Mouse (Mus musculus): ENCODE results near the gene Tenm4. TPM values are rescaled to one million over a fixed set of nuclear protein-coding genes. Genes with fewer than 3 reads are reported as not detected.

The Tenm4 gene
- total and polyA plus RNA-seq, 3 experiments: 0.03 to 0.26 (median 0.04) TPM

DNA sequence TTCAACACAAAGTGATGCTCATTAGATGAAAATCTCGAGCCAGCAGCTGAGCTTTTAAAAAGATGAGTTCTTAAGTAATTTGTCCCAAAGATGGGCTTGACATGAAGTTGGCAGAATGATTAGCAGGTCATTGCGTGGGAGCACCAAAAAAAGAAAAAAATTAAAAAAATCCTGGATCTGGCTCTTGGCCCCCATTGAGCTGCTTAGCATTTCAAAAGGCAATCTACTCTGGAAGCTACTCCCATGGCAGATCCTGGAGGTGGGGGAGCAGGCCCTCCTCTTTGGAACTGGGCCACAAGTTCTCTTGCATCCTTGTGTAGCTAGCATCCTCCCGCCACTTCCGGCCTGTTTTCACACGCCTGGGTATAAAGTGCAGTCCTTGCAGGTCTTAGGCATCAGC, 590.1 kb downstream of the Tenm4 start:
- H3K4me2 ChIP-seq (ENCODE audit: insufficient read depth, low read depth, poor library complexity, severe bottlenecking): no peak overlapping the region

DNA sequence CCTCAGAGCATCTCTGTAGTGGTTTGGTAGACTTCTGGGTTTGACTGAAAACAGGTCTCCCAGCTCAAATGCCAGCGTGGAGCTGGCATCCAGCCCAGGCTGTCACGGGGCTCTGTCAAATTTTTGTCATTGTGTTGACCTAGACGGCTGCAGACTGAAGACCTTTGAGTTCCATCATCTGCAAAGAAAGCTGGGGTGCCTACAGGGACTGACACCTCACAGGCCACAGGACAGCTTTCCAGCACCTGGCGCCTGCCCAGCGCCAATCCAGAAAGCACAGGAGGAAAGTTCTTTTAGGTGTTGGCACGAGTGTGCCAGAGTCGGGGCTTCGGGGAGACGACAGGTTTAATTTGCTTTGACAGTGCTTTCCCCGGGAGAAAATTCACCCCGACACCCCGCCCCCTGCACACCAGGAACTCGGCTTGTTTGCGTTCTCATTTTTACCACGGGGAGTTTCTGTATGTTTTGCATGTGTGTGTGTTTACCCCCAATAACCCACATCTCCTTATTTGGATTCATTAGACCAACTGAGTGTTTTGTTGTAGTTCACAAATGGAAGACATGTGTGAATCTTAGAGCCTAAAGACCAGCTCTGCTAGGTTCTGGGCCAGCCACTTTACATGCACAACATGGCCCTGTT, 594.4 kb downstream of the Tenm4 start:
- Histone ChIP-seq H3K36me3 (replicated peaks in 1 of 2; ENCODE audit: control insufficient read depth in 1 of 2, insufficient read depth in 1 of 2, low read length in 1 of 2) (no peaks in the 10 kb centered on the region), H3K79me2 (replicated peaks; ENCODE audit: control insufficient read depth, extremely low read depth, insufficient read depth, poor library complexity, severe bottlenecking) (no peaks in the 10 kb centered on the region)

More for the DNA sequence above, 590.1 kb downstream of the Tenm4 start:
- H3K9me3 ChIP-seq (replicated peaks; ENCODE audit: low read length): no peaks in the 10 kb centered on the region
- H3K4me1 ChIP-seq (ENCODE audit: control insufficient read depth in 1 of 2, insufficient read depth in 2 of 2): peaks cover 0 to 20% of the 10 kb centered on the region in 2 experiments; a peak in 2 of 4 replicates
- no peaks in the 10 kb centered on the region for H3K27me3 ChIP-seq (replicated peaks)
- H3K4me3 ChIP-seq (replicated peaks in 1 of 3; ENCODE audit: low read depth in 2 of 3, low read length in 2 of 3, poor library complexity in 1 of 3): no peak overlapping the region
- H3K27ac ChIP-seq (ENCODE audit: insufficient read depth, low read depth): no peak overlapping the region
- dilution Hi-C loops (cut with MboI; ENCODE audit: extremely low pct_ligation_motif_present, extremely low pct_unique_long_range_greater_than_20kb, low sequenced_read_pairs): no loop called here
- in situ Hi-C loops (cut with MboI; ENCODE audit: low pct_ligation_motif_present, low pct_unique_long_range_greater_than_20kb, low sequenced_read_pairs): loop anchor here (25.0 kb wide), 1 partner anchor 199 kb away; no protein-coding TSS in a partner anchor
- TF ChIP-seq MXI1 (IDR thresholded peaks at IDR 0.05; ENCODE audit: low read depth, low read length) (no peak), MYC (IDR thresholded peaks at IDR 0.05; ENCODE audit: low read depth, low read length) (no peak), EP300 (IDR thresholded peaks at IDR 0.05; ENCODE audit: low read length) (no peak), MEF2A (IDR thresholded peaks at IDR 0.05; ENCODE audit: borderline replicate concordance, low read depth, low read length) (no peak), ETS1 (conservative IDR thresholded peaks at IDR 0.05; ENCODE audit: low read depth, low read length) (no peak), ZC3H11A (IDR thresholded peaks at IDR 0.05; ENCODE audit: low read depth, low read length) (no peak), E2F4 (IDR thresholded peaks at IDR 0.05; ENCODE audit: insufficient replicate concordance, low read depth, low read length) (no peak), CHD2 (IDR thresholded peaks at IDR 0.05; ENCODE audit: low read length) (no peak), UBTF (IDR thresholded peaks at IDR 0.05; ENCODE audit: low read depth, low read length) (no peak), MAZ (IDR thresholded peaks at IDR 0.05; ENCODE audit: low read depth, low read length) (no peak), SMC3 (IDR thresholded peaks at IDR 0.05; ENCODE audit: low read depth, low read length) (no peak), USF1 (IDR thresholded peaks at IDR 0.05; ENCODE audit: low read depth, low read length) (no peak), IRF4 (IDR thresholded peaks at IDR 0.05; ENCODE audit: low read depth, low read length) (no peak), CTCF (conservative IDR thresholded peaks at IDR 0.05 in 1 of 2, IDR thresholded peaks at IDR 0.05 in 1 of 2; ENCODE audit: low read depth in 2 of 2, low read length in 2 of 2) (no peak), JUND (conservative IDR thresholded peaks at IDR 0.05; ENCODE audit: low read depth, low read length) (no peak)
- H3K9ac ChIP-seq (ENCODE audit: insufficient read depth, low read depth): no peak overlapping the region
- no peaks in the 10 kb centered on the region for H3K36me3 ChIP-seq (replicated peaks in 1 of 2; ENCODE audit: control insufficient read depth in 1 of 2, insufficient read depth in 1 of 2, low read length in 1 of 2)
- no peaks in the 10 kb centered on the region for H3K79me2 ChIP-seq (replicated peaks; ENCODE audit: control insufficient read depth, extremely low read depth, insufficient read depth, poor library complexity, severe bottlenecking)
- no peak for DNase-seq (ENCODE audit: extremely low read depth)

More for the DNA sequence above, 594.4 kb downstream of the Tenm4 start:
- H3K4me2 ChIP-seq (ENCODE audit: insufficient read depth, low read depth, poor library complexity, severe bottlenecking): no peak overlapping the region
- H3K4me3 ChIP-seq (replicated peaks in 1 of 3; ENCODE audit: low read depth in 2 of 3, low read length in 2 of 3, poor library complexity in 1 of 3): no peak overlapping the region
- no peak for DNase-seq (ENCODE audit: extremely low read depth)
- H3K27ac ChIP-seq (ENCODE audit: insufficient read depth, low read depth): no peak overlapping the region
- TF ChIP-seq ELF1 (IDR thresholded peaks at IDR 0.05; ENCODE audit: low read depth, low read length): no peak
- TF ChIP-seq GABPA (IDR thresholded peaks at IDR 0.05; ENCODE audit: insufficient replicate concordance, low read depth, low read length): no peak
- TF ChIP-seq ZMIZ1 (IDR thresholded peaks at IDR 0.05; ENCODE audit: low read depth, low read length): no peak
- no peak for TF ChIP-seq ZNF384 (IDR thresholded peaks at IDR 0.05; ENCODE audit: low read depth, low read length)
- TF ChIP-seq PAX5 (IDR thresholded peaks at IDR 0.05; ENCODE audit: low read length): no peak
- TF ChIP-seq IRF4 (IDR thresholded peaks at IDR 0.05; ENCODE audit: low read depth, low read length): no peak
- no peak for TF ChIP-seq POLR2AphosphoS2 (IDR thresholded peaks at IDR 0.05; ENCODE audit: low read depth, low read length)
- TF ChIP-seq SMC3 (IDR thresholded peaks at IDR 0.05; ENCODE audit: low read depth, low read length): no peak
- TF ChIP-seq MAX (IDR thresholded peaks at IDR 0.05; ENCODE audit: low read length): no peak
- TF ChIP-seq TBP (conservative IDR thresholded peaks at IDR 0.05; ENCODE audit: low read depth, low read length): no peak
- no peak for TF ChIP-seq USF2 (conservative IDR thresholded peaks at IDR 0.05; ENCODE audit: low read depth, low read length)
- no peak for TF ChIP-seq SIN3A (IDR thresholded peaks at IDR 0.05; ENCODE audit: low read length)
- no peak for TF ChIP-seq ZC3H11A (IDR thresholded peaks at IDR 0.05; ENCODE audit: low read depth, low read length)
- no peak for TF ChIP-seq ETS1 (conservative IDR thresholded peaks at IDR 0.05; ENCODE audit: low read depth, low read length)
- no peak for TF ChIP-seq RCOR1 (conservative IDR thresholded peaks at IDR 0.05; ENCODE audit: low read depth, low read length)
- TF ChIP-seq POLR2A (IDR thresholded peaks at IDR 0.05; ENCODE audit: low read depth, low read length): no peak
- dilution Hi-C loops (cut with MboI; ENCODE audit: extremely low pct_ligation_motif_present, extremely low pct_unique_long_range_greater_than_20kb, low sequenced_read_pairs) (no loop called here), in situ Hi-C loops (cut with MboI; ENCODE audit: low pct_ligation_motif_present, low pct_unique_long_range_greater_than_20kb, low sequenced_read_pairs) (loop anchor here (25.0 kb wide), 1 partner anchor 203 kb away; no protein-coding TSS in a partner anchor)
- 0 out of 4 replicates have a peak, but pooled peaks cover 0 to 5% of the 10 kb centered on the region in 2 experiments for H3K4me1 ChIP-seq (ENCODE audit: control insufficient read depth in 1 of 2, insufficient read depth in 2 of 2)
- H3K9ac ChIP-seq (ENCODE audit: insufficient read depth, low read depth): no peak overlapping the region
- H3K27me3 ChIP-seq (replicated peaks): no peaks in the 10 kb centered on the region
- H3K9me3 ChIP-seq (replicated peaks; ENCODE audit: low read length): peaks cover 6% of the 10 kb centered on the region

Measured in CH12.LX (cell line).